Mouse (Mus musculus) G1E (cell line): ENCODE measurements at regions not wholly inside any gene's neighbourhood (a gene's known extent, or its start where the extent isn't known, plus 50 kb on each side); places are given as distances from the start of the nearest gene placed in this dataset.

ENCODE experiments used
- CTCF ChIP-seq: IDR thresholded peaks from 2 replicates; pipeline ENCODE4 v1.5.1; 2012; ENCODE audit warnings: low read depth, low read length, inconsistent platforms, mixed read lengths
- GATA1 ChIP-seq: IDR thresholded peaks from 2 replicates; pipeline ENCODE4 v1.6.1; 2012; ENCODE audit warnings: borderline replicate concordance, low read length, inconsistent platforms, mixed read lengths
- GATA2 ChIP-seq: IDR thresholded peaks from 2 replicates; pipeline ENCODE4 v1.6.1; 2012; ENCODE audit warnings: low read depth, low read length, inconsistent platforms, borderline replicate concordance
- TAL1 ChIP-seq: conservative IDR thresholded peaks from 2 replicates; pipeline ENCODE4 v1.6.1; 2012; ENCODE audit warnings: low read depth, low read length, inconsistent platforms, mixed read lengths

DNA sequence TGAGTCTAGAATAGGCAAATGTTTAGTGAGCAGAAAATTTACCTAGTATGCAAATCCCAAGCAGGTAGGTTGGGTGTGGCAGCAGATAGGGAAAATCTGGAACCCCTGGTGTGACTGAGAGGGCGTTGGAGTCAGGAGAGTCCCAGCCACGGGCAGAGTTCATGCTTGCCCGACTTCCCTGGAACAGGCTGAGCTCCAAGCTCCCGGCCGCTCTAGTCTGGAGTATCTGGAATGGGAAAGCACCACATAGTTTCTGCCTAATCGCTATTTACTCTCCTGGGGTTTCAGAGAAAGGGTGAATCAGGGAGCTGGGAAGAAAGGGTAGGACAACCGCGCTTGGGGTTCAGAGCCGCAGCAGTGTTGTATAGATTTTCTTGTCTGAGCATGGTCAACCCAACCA lies 65.8 kb upstream of the Epcam start:
- TF ChIP-seq CTCF: no peak
- TF ChIP-seq TAL1: no peak
- no peak for TF ChIP-seq GATA2
- no peak for TF ChIP-seq GATA1
